In genomic region chr5:25499423-25500398, GRCm38 (mm10) we compare ENCODE assay signal across 8 mouse cellular contexts. TPM values are rescaled to one million over a fixed set of nuclear protein-coding genes. Genes with fewer than 3 reads are reported as not detected.
DNase-seq lines count a peak whose midpoint lies in the region; ATAC-seq and TF ChIP-seq lines count a peak whose summit lies in the region.

No protein-coding gene starts in this region.

- 1% methylated on average over 71 of the region's 90 CpGs for WGBS in embryonic facial prominence, embryonic 13.5 days
- WGBS in heart, adult 2 months = under 1% methylated on average over 75 of the region's 90 CpGs
- WGBS in limb, embryonic 14.5 days = under 1% methylated on average over 60 of the region's 90 CpGs
- WGBS in midbrain, postnatal 0 days = under 1% methylated on average over 80 of the region's 90 CpGs

- TF ChIP-seq CTCF in heart, adult 2 months (IDR thresholded peaks at IDR 0.05) = peak; percentile 15; the same call in 1 of the 2 replicates
- TF ChIP-seq CTCF in midbrain, postnatal 0 days (IDR thresholded peaks at IDR 0.05) = no peak

- H3K79me2 ChIP-seq in heart, adult 2 months (replicated peaks; ENCODE audit: control insufficient read depth, insufficient read depth, low read length) = peaks cover 2% of the 10 kb centered on the region; the same call in 1 of the 2 replicates

- intact Hi-C loops in heart, adult 2 months (cut with DNase I) = loop anchor here (1.0 to 5.0 kb wide), 4 partner anchors 30 to 208 kb away; partner anchors contain the start of gene Xrcc2

- TF ChIP-seq EP300 in heart, adult 2 months (IDR thresholded peaks at IDR 0.05; ENCODE audit: insufficient read depth, low read depth, low read length) = no peak

- peak overlapping the region; percentile 85 for H3K9ac ChIP-seq in embryonic facial prominence, embryonic 13.5 days
- peak overlapping the region; percentile 88 for H3K9ac ChIP-seq in heart, adult 2 months (ENCODE audit: low read depth, low read length)
- peak overlapping the region; percentile 78 for H3K9ac ChIP-seq in limb, embryonic 14.5 days (ENCODE audit: low read depth, low read length, severe bottlenecking)
- peak overlapping the region; percentile 92 for H3K9ac ChIP-seq in midbrain, postnatal 0 days (replicated peaks; ENCODE audit: low read length, poor library complexity, severe bottlenecking)

- peak overlapping the region; percentile 99 for H3K27ac ChIP-seq in embryonic facial prominence, embryonic 13.5 days
- H3K27ac ChIP-seq in heart, adult 2 months = peak overlapping the region; percentile 99
- peak overlapping the region; percentile 97 for H3K27ac ChIP-seq in limb, embryonic 14.5 days (replicated peaks; ENCODE audit: low read depth, low read length)
- H3K27ac ChIP-seq in midbrain, postnatal 0 days (ENCODE audit: low read depth, low read length) = peak overlapping the region; percentile 98

- H3K4me1 ChIP-seq in embryonic facial prominence, embryonic 13.5 days = peaks cover 13% of the 10 kb centered on the region
- H3K4me1 ChIP-seq in heart, adult 2 months (ENCODE audit: control insufficient read depth, insufficient read depth, low read length) = peaks cover 2% of the 10 kb centered on the region
- peaks cover 14% of the 10 kb centered on the region for H3K4me1 ChIP-seq in limb, embryonic 14.5 days (ENCODE audit: control insufficient read depth, insufficient read depth, low read length)
- H3K4me1 ChIP-seq in midbrain, postnatal 0 days (ENCODE audit: insufficient read depth, low read length) = 0 out of 2 replicates have a peak, but pooled peaks cover 3% of the 10 kb centered on the region

- H3K36me3 ChIP-seq in embryonic facial prominence, embryonic 13.5 days = no peaks in the 10 kb centered on the region
- H3K36me3 ChIP-seq in heart, adult 2 months (ENCODE audit: control insufficient read depth, insufficient read depth, low read length) = peaks cover 3% of the 10 kb centered on the region
- no peaks in the 10 kb centered on the region for H3K36me3 ChIP-seq in limb, embryonic 14.5 days (ENCODE audit: control insufficient read depth, insufficient read depth, low read length)
- no peaks in the 10 kb centered on the region for H3K36me3 ChIP-seq in midbrain, postnatal 0 days (ENCODE audit: insufficient read depth, low read length)

- peak overlapping the region; percentile 63 for H3K4me2 ChIP-seq in embryonic facial prominence, embryonic 13.5 days
- H3K4me2 ChIP-seq in limb, embryonic 14.5 days (replicated peaks; ENCODE audit: low read depth, low read length, severe bottlenecking) = peak overlapping the region; percentile 60
- H3K4me2 ChIP-seq in midbrain, postnatal 0 days (ENCODE audit: low read depth, low read length, poor library complexity, severe bottlenecking) = peak overlapping the region; percentile 59

- no peaks in the 10 kb centered on the region for H3K9me3 ChIP-seq in embryonic facial prominence, embryonic 13.5 days
- H3K9me3 ChIP-seq in limb, embryonic 14.5 days (ENCODE audit: control insufficient read depth, low read length) = no peaks in the 10 kb centered on the region
- no peaks in the 10 kb centered on the region for H3K9me3 ChIP-seq in midbrain, postnatal 0 days (ENCODE audit: low read length)

- peak; percentile 87 for ATAC-seq in embryonic facial prominence, embryonic 13.5 days (ENCODE audit: insufficient number of reproducible peaks, insufficient read depth, low FRiP score, low TSS enrichment, low read depth)
- peak; percentile 85 for ATAC-seq in limb, embryonic 14.5 days (ENCODE audit: low FRiP score, low read depth)
- peak; percentile 93 for ATAC-seq in midbrain, postnatal 0 days (ENCODE audit: low FRiP score)

- DNase-seq in 3134 (ENCODE audit: extremely low read depth, insufficient read length, low spot score) = peak; percentile 95
- peak; percentile 97 to 99 for DNase-seq in adrenal gland, postnatal 36 days
- peak; percentile 99 for DNase-seq in heart, adult 2 months
- DNase-seq in kidney, adult 9 months = peak; percentile 98
- peak; percentile 96 for DNase-seq in limb, embryonic 14.5 days (ENCODE audit: low spot score)
- DNase-seq in midbrain, postnatal 0 days (ENCODE audit: low spot score) = peak; percentile 98
- DNase-seq in spleen, postnatal 14 days (ENCODE audit: low spot score in 2 of 2) = peak; percentile 93 to 96

- TF ChIP-seq POLR2A in heart, adult 2 months (IDR thresholded peaks at IDR 0.05; ENCODE audit: insufficient read depth, low read depth, low read length) = no peak; the same call in 1 of the 2 replicates
- TF ChIP-seq POLR2A in limb, embryonic 14.5 days (IDR thresholded peaks at IDR 0.05; ENCODE audit: borderline replicate concordance, extremely low read depth, insufficient read depth, insufficient read length) = no peak

- peak overlapping the region; percentile 95 for H3K4me3 ChIP-seq in embryonic facial prominence, embryonic 13.5 days
- H3K4me3 ChIP-seq in heart, adult 2 months = peak overlapping the region; percentile 72
- H3K4me3 ChIP-seq in limb, embryonic 14.5 days (replicated peaks; ENCODE audit: low read length) = peak overlapping the region; percentile 86
- peak overlapping the region; percentile 98 for H3K4me3 ChIP-seq in midbrain, postnatal 0 days (ENCODE audit: low read depth, low read length)

- no peaks in the 10 kb centered on the region for H3K27me3 ChIP-seq in embryonic facial prominence, embryonic 13.5 days
- no peaks in the 10 kb centered on the region for H3K27me3 ChIP-seq in heart, adult 2 months (ENCODE audit: control insufficient read depth, insufficient read depth, low read length)
- H3K27me3 ChIP-seq in limb, embryonic 14.5 days (ENCODE audit: control insufficient read depth, insufficient read depth, low read length) = no peaks in the 10 kb centered on the region
- no peaks in the 10 kb centered on the region for H3K27me3 ChIP-seq in midbrain, postnatal 0 days (ENCODE audit: insufficient read depth, low read length)

RNA-seq across cellular contexts. Expression of gene Kmt2c, which starts 1.1 kb away (rescaled TPM):
- 10 to 100 TPM; 59.1 to 62.6 TPM for total RNA-seq in adrenal gland, postnatal 36 days (2021)
- polyA plus RNA-seq in embryonic facial prominence, embryonic 13.5 days (2015; fragmentation: Nextera tagmentation; extraction: Ambion mirVana) = 16.7 and 19.2 TPM in 2 replicates
- 10 to 100 TPM; 43.0 to 44.0 TPM for total RNA-seq in heart, adult 2 months (2021)
- 11.6 and 18.0 TPM in 2 replicates for polyA plus RNA-seq in heart, adult 2 months (2012; rRNA removed)
- polyA plus RNA-seq in limb, embryonic 14.5 days (2012; rRNA removed) = 26.5 and 30.4 TPM in 2 replicates
- polyA plus RNA-seq in limb, embryonic 14.5 days (2014; fragmentation: Nextera tagmentation; extraction: Ambion mirVana) = 19.8 and 24.6 TPM in 2 replicates
- total RNA-seq in midbrain, postnatal 0 days (2014; rRNA removed) = 49.4 and 61.4 TPM in 2 replicates
- 7.9 and 11.6 TPM in 2 replicates for polyA plus RNA-seq in midbrain, postnatal 0 days (2015; fragmentation: Nextera tagmentation; extraction: Ambion mirVana)

RNA-seq across cellular contexts. Expression of gene Cct8l1, which starts 16.2 kb away (rescaled TPM):
- under 1 TPM in 1 of 2 experiments, not detected in 1; 0.17 TPM for total RNA-seq in adrenal gland, postnatal 36 days (2021)
- 0.12 TPM in 1 of 2 replicates, not detected in the other for polyA plus RNA-seq in embryonic facial prominence, embryonic 13.5 days (2015; fragmentation: Nextera tagmentation; extraction: Ambion mirVana)
- under 1 TPM in 1 of 2 experiments, not detected in 1; 0.18 TPM for total RNA-seq in heart, adult 2 months (2021)
- polyA plus RNA-seq in heart, adult 2 months (2012; rRNA removed) = 0.06 and 0.18 TPM in 2 replicates
- polyA plus RNA-seq in limb, embryonic 14.5 days (2012; rRNA removed) = 0.04 TPM in 1 of 2 replicates, not detected in the other
- 0.12 TPM in 1 of 2 replicates, not detected in the other for polyA plus RNA-seq in limb, embryonic 14.5 days (2014; fragmentation: Nextera tagmentation; extraction: Ambion mirVana)
- not detected in 2 replicates for total RNA-seq in midbrain, postnatal 0 days (2014; rRNA removed)
- polyA plus RNA-seq in midbrain, postnatal 0 days (2015; fragmentation: Nextera tagmentation; extraction: Ambion mirVana) = not detected in 2 replicates

Comparison
In these comparisons a context has a peak if more than half of its experiments do, and no peak if none do; other contexts are left out.
1. Peak in every context shown above with its lines: DNase-seq, ATAC-seq, H3K4me3 ChIP-seq and H3K27ac ChIP-seq.